Mouse (Mus musculus) c-Kit-positive CD71-positive TER-119-negative erythroid progenitor cells, embryonic 14.5 days (primary cell): ENCODE results near the gene Pmvk.

Experiments used
- DNase-seq: peaks from one replicate; pipeline ENCODE4 v3.0.0-alpha.2; 2013; ENCODE audit warnings: low read depth

The Pmvk gene

DNA sequence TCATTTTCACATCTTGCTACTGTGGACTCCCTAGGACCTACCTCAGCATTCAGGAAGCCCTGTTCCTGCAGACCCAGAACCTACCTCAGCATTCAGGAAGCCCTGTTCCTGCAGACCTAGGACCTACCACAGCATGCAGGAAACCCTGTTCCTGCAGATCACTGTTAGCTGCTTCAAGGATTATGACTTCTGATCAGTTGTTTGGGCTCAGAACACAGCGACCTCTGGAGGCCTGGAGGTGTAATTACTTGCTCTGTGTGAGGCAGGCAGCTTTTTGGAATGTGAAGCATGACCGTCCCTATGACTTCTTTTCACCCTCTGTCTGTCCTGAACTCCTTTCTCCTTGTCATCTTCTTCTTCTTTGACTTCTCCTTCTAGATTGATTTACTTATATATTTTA is 27.1 kb downstream of the Pmvk start:
- DNase-seq: peak; percentile 49

DNA sequence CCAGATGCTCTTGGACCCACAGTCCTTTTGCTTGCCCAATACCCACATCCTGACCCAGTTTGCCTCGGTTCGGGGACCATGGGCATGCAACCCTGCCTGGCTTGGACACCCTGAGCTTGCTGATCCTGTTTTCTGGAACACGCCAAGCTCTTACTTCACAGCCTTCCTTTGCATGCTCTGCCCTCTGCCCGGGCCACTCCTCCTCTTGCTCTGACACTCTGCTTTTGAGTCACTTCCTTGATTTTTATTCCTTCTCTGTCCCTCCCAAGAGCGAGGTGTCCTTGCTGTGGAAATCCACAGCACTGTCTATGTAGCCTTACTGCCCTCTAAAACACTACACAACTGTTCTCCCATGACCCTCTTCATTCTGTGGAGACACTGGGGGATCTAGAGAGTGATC is 27.9 kb downstream of the Pmvk start:
- no peak for DNase-seq

DNA sequence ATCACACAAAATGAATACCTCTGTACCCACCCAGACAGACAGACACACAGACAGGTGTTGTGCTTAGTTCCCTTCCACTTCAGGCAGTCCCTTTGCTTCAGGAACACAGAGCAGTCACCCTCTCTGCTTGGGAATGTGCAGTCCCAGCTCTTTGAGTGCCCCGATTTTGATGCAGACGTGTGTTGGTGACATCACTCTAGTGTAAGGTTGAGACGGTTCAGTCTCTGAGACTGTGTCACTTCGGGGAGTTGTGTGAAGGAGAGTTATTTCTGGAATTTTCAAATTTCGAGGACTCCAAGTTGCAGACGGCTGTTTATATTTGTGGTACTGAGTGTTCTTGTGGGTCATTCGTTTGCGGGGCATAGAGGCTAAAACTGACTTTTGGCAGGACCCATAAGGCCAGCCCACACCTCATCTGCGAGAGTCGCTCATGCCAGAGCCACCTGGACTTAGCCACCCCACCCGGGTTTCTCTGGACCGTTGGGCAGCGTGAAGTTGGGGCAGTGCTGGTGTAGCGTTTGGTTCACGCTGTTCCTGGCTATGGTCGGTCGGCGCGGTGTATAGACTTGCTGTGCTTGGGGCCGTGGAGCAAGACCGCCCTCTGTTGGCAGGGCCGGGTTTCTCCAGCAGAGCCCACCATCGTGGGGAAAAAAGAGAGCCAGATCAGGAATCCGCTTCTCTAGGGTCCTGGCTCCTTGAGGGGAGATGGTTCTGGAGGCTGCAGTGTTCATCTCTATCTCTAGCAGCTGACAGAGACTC is 30.6 kb downstream of the Pmvk start:
- DNase-seq: peak; percentile 57

DNA sequence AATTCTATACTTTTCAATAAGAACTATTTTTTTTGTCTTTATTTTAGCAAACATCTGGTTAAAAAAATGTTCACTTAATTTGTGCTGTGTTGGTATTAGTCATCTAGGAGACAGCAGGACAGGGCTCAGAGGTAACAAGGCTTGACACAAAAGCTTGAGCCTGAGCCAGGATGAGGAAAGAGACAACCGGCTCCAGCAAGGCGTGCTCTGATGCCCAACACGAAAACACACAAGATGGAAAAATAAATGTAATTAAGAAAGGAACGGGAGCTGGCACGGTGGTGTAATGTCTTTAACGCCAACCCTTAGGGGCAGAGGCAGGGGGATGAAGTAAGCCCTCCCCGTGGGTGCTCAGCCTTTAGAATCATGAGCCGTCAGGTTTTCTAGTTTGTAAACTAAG is 31.8 kb downstream of the Pmvk start:
- DNase-seq: no peak

DNA sequence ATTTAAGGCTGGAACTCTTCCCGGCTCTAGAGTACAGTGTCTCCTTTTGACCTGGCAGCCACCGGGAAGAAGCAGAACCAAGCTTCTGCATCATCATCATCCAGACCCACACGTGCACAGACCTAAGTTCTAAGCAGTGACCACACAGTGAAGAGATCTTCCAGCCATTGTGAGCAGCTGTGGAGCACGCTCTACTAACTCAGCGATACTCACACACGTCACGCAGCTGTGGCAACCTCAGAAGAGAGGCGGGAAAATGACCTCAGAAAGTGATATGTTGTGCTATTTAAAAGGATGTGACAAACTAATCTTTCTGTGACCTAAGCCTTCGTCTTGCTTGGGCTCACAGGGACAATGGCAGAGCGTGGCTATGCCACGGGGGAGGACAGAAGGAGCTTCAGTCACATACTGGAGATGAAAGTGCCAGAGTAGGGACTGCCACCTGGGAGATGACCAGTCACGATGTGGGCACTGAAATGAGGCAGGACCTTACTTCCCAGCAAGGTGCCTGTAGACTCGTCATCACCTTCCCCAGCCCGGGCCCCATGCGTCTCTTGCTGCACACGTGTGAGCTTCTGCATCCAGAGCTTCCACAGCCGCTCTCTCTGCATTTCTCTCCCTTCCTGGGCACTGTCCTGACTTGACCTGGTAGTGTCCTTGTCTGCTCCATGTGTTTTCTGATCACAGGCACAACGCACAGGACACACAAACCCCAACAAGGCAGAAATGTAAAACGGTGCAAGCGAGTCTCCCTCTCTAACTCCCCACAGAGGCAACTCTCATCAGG is 32.8 kb downstream of the Pmvk start:
- DNase-seq: no peak

DNA sequence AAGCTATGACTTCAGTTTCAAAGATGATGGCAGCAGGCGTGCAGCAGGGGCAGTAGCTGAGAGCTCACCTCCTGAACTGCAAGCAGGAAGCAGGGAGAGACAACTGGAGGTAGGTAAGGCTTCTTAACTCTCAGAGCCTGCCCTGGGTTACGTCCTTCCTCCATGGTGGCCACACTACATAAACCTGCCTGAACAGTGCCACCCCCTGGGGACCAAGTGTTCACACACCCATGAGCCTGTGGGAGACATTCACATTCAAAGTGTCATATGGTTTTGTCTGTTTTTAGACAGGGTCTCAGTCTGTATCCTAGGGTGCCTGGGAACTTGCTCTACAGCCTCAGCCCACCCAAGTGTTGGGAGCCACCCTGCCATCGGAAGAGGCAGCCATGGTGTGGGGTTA is 36.4 kb downstream of the Pmvk start:
- DNase-seq: no peak

DNA sequence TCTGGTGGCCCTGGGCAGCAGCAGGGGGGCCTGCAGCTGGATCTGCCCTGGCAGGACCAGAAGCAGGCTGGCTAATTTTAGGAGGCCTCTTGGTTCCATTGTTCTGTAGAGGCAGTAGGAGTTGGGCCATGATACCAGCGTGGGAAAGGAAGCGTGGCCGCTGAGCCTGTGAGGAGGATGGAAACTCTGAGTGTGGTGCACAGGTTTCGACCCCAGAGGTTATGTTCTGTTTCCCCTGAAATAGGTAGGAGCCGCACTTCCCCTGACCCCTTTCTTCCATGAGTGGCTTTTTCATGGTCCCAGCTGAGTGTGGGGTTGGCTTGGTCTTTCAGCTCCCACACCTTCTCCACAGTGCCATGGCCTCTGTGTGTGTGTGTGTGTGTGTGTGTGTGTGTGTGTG is 37.2 kb downstream of the Pmvk start:
- no peak for DNase-seq

DNA sequence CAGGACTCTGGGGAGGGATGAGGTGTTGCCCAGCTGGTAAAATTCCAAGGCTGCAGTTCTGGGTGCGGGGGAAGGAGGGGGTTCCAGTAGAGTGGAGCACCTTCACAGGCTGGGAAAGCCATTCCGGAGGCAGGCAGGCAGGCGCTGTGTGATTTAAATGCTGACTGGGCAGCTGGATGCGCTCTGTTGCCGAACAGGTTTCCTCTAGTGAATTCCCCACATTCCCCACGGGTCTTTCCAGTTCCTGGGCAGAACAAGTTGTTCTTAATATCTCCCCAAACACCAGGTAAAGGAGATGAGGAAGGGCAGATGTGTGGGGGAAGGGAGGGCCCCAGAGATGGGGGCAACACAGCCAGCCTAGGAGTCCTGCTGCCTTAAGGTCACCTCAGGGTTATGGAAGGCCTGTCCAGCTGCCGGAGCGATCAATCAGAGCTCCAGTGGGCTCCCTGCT is 38.4 kb downstream of the Pmvk start:
- no peak for DNase-seq

DNA sequence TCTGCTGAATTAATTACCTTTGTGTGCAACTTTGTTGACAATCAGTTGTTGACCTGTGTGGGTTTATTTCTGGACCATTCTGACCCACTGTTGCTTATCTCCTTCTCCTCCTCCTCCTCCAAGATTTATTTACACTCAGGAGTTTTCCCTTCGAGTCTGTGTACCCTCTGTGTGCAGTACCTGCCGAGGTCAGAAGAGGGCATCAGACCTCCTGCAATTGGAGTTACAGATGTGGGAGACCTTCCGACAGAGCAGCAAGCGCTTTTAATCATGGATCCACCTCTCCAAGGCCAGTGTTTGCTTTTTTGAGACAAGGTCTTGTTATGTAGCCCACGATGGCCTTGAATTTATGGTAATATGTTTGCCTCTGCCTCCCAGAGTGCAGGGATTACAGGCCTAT is 40.3 kb downstream of the Pmvk start:
- DNase-seq: no peak

DNA sequence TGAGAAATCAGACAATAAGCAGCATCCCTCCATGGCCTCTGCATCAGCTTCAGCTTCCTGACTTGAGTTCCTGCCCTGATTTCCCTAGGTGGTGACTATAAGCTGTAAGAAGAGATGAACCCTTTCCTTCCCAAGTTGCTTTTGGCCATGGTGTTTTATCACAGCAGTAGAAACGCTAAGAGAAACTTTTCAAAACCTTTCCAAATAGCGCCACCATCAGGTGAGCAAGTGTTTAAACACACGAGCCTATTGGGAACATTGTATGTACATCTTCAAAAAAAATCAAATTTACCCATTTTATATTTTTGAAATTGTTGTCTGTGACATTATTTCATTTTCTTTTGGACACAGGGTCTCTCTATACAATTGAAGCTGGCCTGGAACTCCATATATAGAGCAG is 42.0 kb downstream of the Pmvk start:
- DNase-seq: no peak

DNA sequence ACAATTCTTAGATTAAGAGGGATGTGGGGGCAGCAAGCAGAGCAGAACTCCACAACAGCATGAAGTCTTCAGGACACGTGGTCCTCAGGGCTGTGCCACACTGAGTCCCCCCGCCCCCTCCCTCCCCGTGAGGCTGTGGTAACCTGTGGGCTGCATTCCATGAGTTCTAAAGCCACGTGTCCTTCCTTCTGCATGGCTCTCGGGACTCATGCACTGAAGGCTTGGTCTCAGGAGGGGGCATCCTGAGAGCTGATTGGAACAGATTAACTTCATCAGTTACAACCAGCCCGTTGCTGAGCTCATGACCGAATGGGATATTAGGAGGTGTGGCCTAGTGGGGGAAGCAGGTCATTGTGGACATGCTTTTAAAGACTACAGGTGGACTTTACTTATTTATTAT is 45.4 kb downstream of the Pmvk start:
- no peak for DNase-seq

DNA sequence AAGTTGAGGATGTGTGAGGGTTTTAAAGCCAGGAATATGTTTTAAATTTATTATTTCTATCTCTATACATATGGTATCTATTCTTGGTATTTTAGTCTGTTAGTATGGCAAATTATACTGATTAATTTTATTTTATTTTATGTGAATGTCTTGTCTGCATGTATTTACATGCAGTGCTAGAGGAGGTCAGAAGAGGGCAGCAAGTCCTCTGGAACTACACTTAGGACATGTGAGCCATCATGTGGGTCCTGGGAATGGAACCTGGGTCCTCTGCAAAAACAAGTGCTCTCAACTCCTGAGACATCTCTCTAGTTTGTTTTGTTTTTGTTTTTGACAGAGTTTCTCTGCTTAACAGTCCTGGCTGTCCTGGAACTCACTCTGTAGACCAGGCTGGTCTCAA is 47.1 kb downstream of the Pmvk start:
- DNase-seq: no peak

DNA sequence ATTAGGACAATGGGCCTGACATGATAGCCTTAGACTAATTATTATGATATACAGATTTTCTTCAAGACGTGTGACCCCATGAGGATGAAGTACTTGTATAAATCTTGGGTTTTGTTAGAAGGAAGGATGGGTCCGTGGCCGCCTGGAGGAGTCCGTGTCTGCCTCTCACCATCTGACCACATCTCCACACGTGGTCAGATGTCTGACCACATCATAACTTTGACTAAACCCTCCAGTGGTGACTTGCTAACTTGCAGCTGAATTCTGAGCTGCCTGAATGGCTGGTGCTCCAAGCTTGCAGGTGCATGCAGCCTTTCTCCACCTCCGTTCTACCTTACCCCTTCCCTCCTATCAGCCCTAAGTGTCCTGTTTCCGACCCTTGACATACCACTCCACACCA is 48.2 kb downstream of the Pmvk start:
- no peak for DNase-seq

DNA sequence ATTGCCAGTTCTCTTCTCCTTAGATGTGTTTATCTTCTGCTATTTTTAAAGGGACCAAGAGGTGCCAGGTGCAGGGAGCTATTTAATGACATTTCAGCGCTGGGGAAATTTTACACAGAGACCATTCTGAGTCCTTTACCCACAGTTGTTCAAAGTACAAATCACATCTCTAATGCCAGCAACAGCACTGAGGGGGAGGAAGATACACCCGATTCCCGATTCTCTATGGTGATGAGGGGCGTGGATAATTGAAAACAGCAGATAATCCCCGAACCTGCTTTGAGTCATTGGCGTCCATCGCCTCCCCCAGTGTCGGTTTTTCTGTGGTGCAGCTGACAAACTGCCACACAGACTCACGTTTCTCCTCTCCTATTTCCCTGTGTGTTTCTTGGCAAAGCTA is 53.7 kb downstream of the Pmvk start:
- no peak for DNase-seq

DNA sequence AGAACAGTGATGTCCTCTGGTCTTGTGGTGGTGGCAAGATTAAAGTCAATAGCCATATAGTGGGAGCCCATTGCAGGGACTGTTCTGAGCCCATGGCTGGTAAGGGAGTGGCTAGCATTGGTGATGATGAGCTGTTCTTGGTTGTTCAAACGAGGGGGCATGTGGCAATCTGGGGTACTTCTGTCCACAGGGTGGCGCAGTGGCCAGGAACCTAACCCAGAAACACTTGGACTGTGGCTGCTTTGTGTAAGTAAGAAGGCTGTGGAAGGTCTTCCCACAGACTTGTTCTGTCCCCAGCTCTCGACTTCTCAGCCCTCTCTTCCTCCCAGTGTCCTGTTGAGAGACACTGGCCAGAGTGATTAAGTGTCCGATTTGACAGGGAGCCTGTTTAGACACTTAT is 56.6 kb downstream of the Pmvk start:
- no peak for DNase-seq

DNA sequence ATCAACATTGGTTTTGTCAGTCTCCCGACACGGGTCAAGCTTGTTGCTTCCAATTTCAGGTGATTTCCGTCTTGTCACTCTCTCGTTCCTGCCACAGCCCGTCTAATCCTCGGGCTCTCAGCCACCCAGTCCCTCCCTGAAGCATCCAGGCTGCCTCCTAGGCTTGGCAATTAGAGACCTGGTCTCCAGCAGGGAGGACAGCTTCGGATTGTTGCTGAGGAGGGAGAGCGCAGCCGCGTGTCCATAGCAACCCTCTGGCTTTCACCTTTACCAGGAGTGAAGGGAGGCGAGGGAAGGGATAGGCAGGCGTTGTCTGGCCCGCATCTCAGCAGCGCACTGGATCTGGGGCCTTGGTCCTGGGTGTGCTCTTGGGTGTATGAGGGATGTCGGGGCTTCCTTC is 57.1 kb downstream of the Pmvk start:
- DNase-seq: no peak

DNA sequence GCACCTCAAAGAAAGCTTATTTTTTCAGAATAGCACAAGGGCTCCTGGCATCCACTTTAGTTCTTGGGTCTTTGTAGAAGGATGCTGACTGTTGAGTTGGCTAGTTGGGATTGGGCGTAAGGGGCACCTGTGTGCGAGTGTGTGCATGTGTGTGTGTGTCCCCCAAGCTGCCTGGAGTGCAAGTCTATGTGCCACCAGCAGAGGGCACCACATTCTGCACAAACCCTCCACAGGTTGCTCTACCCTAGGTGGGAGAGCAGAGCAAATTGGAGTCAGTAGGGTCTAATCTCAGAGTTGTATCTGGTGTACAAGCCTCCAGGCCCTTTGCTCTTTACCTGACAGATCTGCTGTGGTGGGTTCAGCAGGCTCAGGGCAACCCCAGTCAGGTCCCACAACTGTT is 57.9 kb downstream of the Pmvk start:
- DNase-seq: no peak

DNA sequence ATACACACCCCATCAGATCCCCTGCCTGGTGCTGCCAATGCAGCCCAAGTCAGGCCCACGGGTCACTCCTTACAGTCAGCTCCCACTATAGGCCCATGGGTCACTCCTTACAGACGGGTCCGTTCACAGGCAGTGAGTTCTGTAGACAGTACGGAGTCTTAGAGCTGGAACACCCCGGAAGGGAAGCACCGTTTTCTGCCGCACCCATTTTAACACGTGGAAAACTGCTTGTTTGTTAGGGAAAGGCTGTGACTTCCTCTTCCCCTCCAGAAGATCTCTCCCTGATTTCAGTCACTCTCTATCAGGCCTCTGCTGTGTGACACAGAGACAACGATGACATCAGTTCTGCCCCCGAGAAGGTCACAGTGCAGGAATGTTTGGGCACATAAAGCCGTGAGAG is 61.1 kb downstream of the Pmvk start:
- DNase-seq: no peak

DNA sequence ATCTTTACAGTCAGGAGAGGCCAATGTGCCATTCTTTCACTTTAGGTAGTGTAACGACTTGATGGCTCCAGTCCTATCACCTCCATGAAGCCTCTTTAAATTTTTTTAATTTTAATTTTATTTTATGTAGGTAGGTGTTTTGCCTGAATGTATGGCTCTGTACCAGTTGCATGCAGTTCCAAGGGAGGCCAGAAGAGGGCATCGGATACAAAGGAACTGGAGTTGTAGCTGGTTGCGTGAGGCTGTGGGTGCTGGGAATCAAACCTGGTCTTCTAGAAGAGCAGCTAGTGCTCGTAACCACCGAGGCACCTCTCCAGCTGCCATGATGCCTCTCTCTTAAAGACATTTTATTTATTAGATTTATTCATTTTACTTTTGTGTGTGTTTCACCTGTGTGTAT is 62.0 kb downstream of the Pmvk start:
- DNase-seq: no peak
